Mouse (Mus musculus) fat pad, adult 2 months (tissue): Measurements from ENCODE around the gene Ptgr2.
"Not testable (repeated sequence)": the region's sequence is repeated elsewhere in the genome, so short reads cannot be mapped to it uniquely, and the experiment has no call there.

Source experiments
- DNase-seq: peaks from one replicate; pipeline ENCODE4 v3.0.0-alpha.2; 2011; ENCODE audit warnings: low read depth, low spot score; ENCODE audit errors: extremely low read depth

Ptgr2 gene

GRCm38 (mm10) chr12:84304101-84304500 lies 19.1 kb downstream of the Ptgr2 start:
- no peak for DNase-seq

GRCm38 (mm10) chr12:84304554-84304953 lies 19.5 kb downstream of the Ptgr2 start:
- no peak for DNase-seq

- no peak for DNase-seq
These were observed 26.3 kb downstream of the Ptgr2 start for GRCm38 (mm10) chr12:84311306-84311705.

- DNase-seq, result no peak
These were observed 31.0 kb downstream of the Ptgr2 start for GRCm38 (mm10) chr12:84316006-84316405.

GRCm38 (mm10) chr12:84316721-84317621 lies 31.9 kb downstream of the Ptgr2 start, which contains the start of gene Zfp410:
Gene Zfp410, plus strand, starts transcription at chr12:84316852.
- DNase-seq, result no peak

DNA sequence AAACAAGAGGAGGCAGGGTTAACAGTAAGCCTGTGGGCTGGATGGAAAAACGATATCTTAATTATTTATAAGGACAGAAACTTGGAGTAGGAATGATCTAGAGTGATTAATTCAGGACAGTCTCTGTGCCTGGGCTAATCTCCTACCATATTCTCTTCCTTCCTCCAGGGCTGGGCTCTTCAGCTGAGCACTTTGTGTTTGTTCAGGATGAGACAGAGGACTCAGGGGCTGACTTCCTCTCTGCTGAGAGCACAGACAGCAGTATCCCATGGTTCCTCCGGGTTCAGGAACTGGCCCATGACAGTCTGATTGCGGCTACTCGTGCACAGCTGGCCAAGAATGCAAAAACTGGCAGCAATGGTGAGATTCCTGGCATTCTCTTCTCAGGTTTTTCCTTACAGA lies 42.1 kb downstream of the Ptgr2 start:
- DNase-seq, result no peak

- DNase-seq, result no peak
These were observed 52.1 kb downstream of the Ptgr2 start for GRCm38 (mm10) chr12:84336963-84337625.

- DNase-seq, result no peak
These were observed 62.2 kb downstream of the Ptgr2 start for GRCm38 (mm10) chr12:84347192-84347591.

DNA sequence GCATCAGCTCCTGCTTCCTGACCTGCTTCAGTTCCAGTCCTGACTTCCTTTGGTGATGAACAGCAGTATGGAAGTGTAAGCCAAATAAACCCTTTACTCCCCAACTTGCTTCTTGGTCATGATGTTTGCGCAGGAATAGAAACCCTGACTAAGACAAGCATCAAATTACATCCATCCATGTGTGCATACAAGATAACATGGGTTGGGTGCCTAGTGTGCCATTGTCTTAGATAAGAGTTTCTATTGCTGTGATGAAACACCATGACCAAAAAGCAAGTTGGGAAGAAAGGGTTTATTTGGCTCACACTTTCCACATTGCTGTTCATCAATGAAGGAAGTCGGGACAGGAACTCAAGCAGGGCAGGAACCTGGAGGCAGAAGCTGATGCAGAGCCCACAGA lies 73.7 kb downstream of the Ptgr2 start:
- DNase-seq, result not testable (repeated sequence)

GRCm38 (mm10) chr12:84361555-84362489 lies 76.8 kb downstream of the Ptgr2 start, which contains the start of the genes Coq6 and Fam161b:
Gene Coq6, plus strand, starts transcription at chr12:84361657.
Gene Fam161b, minus strand, starts transcription at chr12:84361833.
- peak; percentile 94 for DNase-seq

- DNase-seq, result peak; percentile 72
These were observed 77.8 kb downstream of the Ptgr2 start for GRCm38 (mm10) chr12:84362872-84363271.

GRCm38 (mm10) chr12:84364291-84364690 lies 79.3 kb downstream of the Ptgr2 start:
- no peak for DNase-seq

- DNase-seq, result peak; percentile 95
These were observed 80.1 kb downstream of the Ptgr2 start for GRCm38 (mm10) chr12:84365137-84365536.
